Mouse (Mus musculus) heart, adult 2 months (tissue): ENCODE data around the gene Grap. TPM values are rescaled to one million over a fixed set of nuclear protein-coding genes. Genes with fewer than 3 reads are reported as not detected.

ENCODE experiments used
- DNase-seq, 2 experiments: peaks; one replicate each; pipeline ENCODE4 v3.0.0; 2021
- H3K27ac ChIP-seq: fragments of 200-600 bp; 2 replicates; pipeline ENCODE4 v1.8.1; 2022
- H3K27me3 ChIP-seq: fragments of 200-500 bp; 2 replicates; pipeline ENCODE4 v1.6.1; 2012; ENCODE audit warnings: mild to moderate bottlenecking, low read length, inconsistent platforms, mixed read lengths; ENCODE audit not compliant: control insufficient read depth, insufficient read depth
- H3K36me3 ChIP-seq: fragments of 200-500 bp; 2 replicates; pipeline ENCODE4 v1.6.1; 2012; ENCODE audit warnings: low read length, inconsistent platforms; ENCODE audit not compliant: control insufficient read depth, insufficient read depth
- H3K4me1 ChIP-seq: fragments of 200-500 bp; 2 replicates; pipeline ENCODE4 v1.6.1; 2011; ENCODE audit warnings: low read length; ENCODE audit not compliant: control insufficient read depth, insufficient read depth
- H3K4me3 ChIP-seq: fragments of 200-600 bp; 2 replicates; pipeline ENCODE4 v1.8.1; 2022
- H3K79me2 ChIP-seq: fragments of 200-500 bp; replicated peaks from 2 replicates; pipeline ENCODE4 v1.6.1; 2012; ENCODE audit warnings: mild to moderate bottlenecking, inconsistent platforms, low read length, moderate library complexity, mixed read lengths; ENCODE audit not compliant: control insufficient read depth, insufficient read depth
- H3K9ac ChIP-seq: fragments of 200-500 bp; 2 replicates; pipeline ENCODE4 v1.6.1; 2012; ENCODE audit warnings: low read depth, mild to moderate bottlenecking, control low read depth, inconsistent platforms, low read length, mixed read lengths
- CTCF ChIP-seq: fragments of 200-600 bp; IDR thresholded peaks from 2 replicates; pipeline ENCODE4 v1.8.1; 2022; ENCODE audit warnings: antibody characterized with exemption, mild to moderate bottlenecking, moderate library complexity
- EP300 ChIP-seq: fragments of 200-500 bp; IDR thresholded peaks from 2 replicates; pipeline ENCODE4 v1.6.1; 2011; ENCODE audit warnings: low read depth, low read length, control low read depth; ENCODE audit not compliant: insufficient read depth
- POLR2A ChIP-seq: fragments of 200-500 bp; IDR thresholded peaks from 2 replicates; pipeline ENCODE4 v1.6.1; 2011; ENCODE audit warnings: mild to moderate bottlenecking, low read depth, low read length, control low read depth; ENCODE audit not compliant: insufficient read depth
- WGBS: fragments of 180-500 bp; shearing (Covaris S2); methylation state at CpG from one replicate; pipeline ENCODE4 v1.1.7; 2018; 5-methylcytosine and 5-hydroxymethylcytosine counted together
- intact Hi-C: fragments of 180-260 bp; cut with DNase I; formaldehyde crosslinking; loops from one replicate; pipeline ENCODE4 v1.15.1; 2025
- polyA plus RNA-seq: library from polyadenylated mRNA; depleted of rRNA; stranded (reverse); fragments of >200 nt; gene quantifications from 2 replicates; pipeline ENCODE4 v1.2.3, GENCODE M21; 2012
- total RNA-seq, 2 experiments: library from RNA; stranded (reverse); gene quantifications; 2 replicates each; pipeline ENCODE4 v1.2.3; 2021

Gene Grap
- total and polyA plus RNA-seq, 3 experiments, result 10.5 to 11.3 (median 10.6) TPM

DNA sequence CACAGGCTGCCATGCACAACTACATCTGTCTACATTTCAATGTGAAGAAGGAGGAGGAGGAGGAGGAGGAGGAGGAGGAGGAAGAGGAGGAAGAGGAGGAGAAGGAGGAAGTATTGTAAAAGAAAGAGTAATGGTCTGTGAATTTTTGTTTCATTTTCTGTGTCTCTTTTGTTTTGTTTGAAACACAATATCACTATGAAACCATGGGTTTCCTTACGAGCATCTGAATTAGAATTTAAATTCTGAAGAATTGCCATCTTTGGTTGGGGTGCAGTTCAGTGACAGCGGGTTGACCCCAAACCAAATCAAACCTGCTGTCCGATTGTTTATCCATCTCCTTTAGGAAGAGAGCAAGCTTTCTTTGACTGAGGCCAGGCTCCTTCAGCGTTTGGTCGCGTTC, 33.7 kb upstream of the Grap start:
- Histone ChIP-seq H3K4me1 (peaks cover 31% of the 10 kb centered on the region), H3K27ac (peak overlapping the region; percentile 96), H3K79me2 (no peaks in the 10 kb centered on the region), H3K27me3 (no peaks in the 10 kb centered on the region), H3K9ac (peak overlapping the region; percentile 43), H3K4me3 (peak overlapping the region; percentile 37), H3K36me3 (peaks cover 4% of the 10 kb centered on the region; the same call in 1 of the 2 replicates)
- peak; percentile 35; the same call in 1 of the 2 replicates for TF ChIP-seq POLR2A
- TF ChIP-seq CTCF, result no peak
- WGBS, result 9% methylated on average over 6 of the region's 6 CpGs
- no peak for DNase-seq
- intact Hi-C loops, result loop anchor here (1.0 kb wide), 2 partner anchors 40 to 114 kb away; partner anchors contain the start of genes B9d1 and Epn2

DNA sequence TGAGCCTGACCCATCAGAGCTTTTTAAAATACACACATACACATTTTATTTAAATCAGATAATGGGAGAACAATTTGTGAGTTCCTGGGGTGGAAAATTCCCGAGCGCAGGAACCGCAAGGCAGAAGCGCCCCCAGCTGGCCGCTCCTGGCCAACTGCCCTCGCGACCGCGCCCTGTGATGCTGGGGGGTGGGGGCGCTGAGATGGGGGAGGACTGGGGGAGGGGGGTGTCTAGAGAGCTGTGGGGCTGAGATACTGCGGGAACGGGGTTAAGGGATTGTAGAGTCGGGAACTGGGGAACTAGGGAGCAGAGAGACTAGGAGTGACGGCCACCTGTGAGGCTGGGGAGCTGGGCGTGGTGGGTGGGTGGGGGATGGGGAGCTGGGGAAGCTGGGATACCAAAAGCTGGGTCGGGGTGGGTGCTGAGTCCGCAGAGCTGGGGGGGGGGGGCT, 33.2 kb upstream of the Grap start:
- H3K4me1 ChIP-seq, result peaks cover 30% of the 10 kb centered on the region
- 2% methylated on average over 17 of the region's 17 CpGs for WGBS
- H3K27ac ChIP-seq, result peak overlapping the region; percentile 96
- DNase-seq, result peak; percentile 85 to 89
- H3K79me2 ChIP-seq, result no peaks in the 10 kb centered on the region
- H3K36me3 ChIP-seq, result peaks cover 4% of the 10 kb centered on the region; the same call in 1 of the 2 replicates
- intact Hi-C loops, result loop anchor here (1.0 to 10.0 kb wide), 5 partner anchors 41 to 425 kb away; partner anchors contain the start of genes B9d1 and Epn2
- H3K4me3 ChIP-seq, result peak overlapping the region; percentile 52
- TF ChIP-seq POLR2A, result no peak
- TF ChIP-seq CTCF, result peak; percentile 67
- no peaks in the 10 kb centered on the region for H3K27me3 ChIP-seq
- H3K9ac ChIP-seq, result peak overlapping the region; percentile 63

DNA sequence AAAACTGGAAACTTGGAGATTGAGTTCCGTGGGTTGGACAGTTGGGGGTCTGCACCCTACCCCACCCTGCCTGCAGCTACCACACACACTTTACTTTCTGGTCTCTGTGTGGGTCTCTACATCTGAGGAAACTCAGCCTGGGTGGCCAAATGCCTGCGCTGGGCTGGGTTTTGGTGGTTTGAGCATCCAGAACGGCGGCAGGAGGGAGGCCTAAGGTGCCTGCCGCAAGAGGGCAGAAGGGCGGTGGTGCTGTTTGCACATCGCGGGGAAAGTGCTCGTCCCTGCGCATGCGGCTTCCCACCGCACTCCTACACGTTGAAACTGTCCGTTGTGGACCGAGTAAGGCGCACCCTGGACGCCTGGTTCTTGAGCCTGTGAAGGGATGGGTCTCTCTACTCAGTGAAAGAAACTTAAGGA, 32.8 kb upstream of the Grap start:
- Histone ChIP-seq H3K36me3 (peaks cover 4% of the 10 kb centered on the region; the same call in 1 of the 2 replicates), H3K9ac (peak overlapping the region; percentile 63), H3K27ac (peak overlapping the region; percentile 96), H3K79me2 (no peaks in the 10 kb centered on the region), H3K4me3 (peak overlapping the region; percentile 52), H3K27me3 (no peaks in the 10 kb centered on the region), H3K4me1 (peaks cover 27% of the 10 kb centered on the region)
- WGBS, result under 1% methylated on average over 17 of the region's 17 CpGs
- TF ChIP-seq EP300, result peak; percentile 46; the same call in 1 of the 2 replicates
- peak; percentile 80 for TF ChIP-seq POLR2A
- peak; percentile 87 for TF ChIP-seq CTCF
- intact Hi-C loops, result loop anchor here (1.0 to 10.0 kb wide), 3 partner anchors 94 to 425 kb away; no protein-coding TSS in a partner anchor
- peak; percentile 91 to 93 for DNase-seq

DNA sequence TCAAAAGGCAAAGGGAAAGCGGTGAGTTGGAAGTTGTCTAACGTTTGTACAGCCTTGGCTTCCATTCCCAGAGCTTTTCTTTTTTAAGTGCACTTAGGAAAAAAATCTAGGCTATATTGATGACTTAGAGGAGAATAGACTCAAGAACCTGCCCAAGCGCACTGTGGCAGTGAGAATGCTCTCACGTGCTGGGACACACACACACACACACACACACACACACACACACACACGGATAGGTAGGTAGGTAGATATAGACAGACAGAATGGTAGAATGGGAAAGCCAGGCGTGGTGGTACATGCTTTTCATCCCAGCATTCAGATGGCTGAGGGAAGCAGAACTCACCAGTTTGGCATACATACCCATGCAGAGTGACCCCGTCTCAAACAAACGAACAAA, 32.3 kb upstream of the Grap start:
- WGBS, result 62% methylated on average over 8 of the region's 8 CpGs
- Histone ChIP-seq H3K9ac (no peak overlapping the region; the same call in none of the 2 replicates), H3K36me3 (peaks cover 4% of the 10 kb centered on the region; the same call in 1 of the 2 replicates), H3K4me1 (peaks cover 24% of the 10 kb centered on the region), H3K27me3 (no peaks in the 10 kb centered on the region), H3K79me2 (no peaks in the 10 kb centered on the region), H3K4me3 (peak overlapping the region; percentile 52), H3K27ac (peak overlapping the region; percentile 96)
- intact Hi-C loops, result loop anchor here (1.0 to 10.0 kb wide), 3 partner anchors 94 to 426 kb away; no protein-coding TSS in a partner anchor
- DNase-seq, result no peak
- TF ChIP-seq CTCF, result no peak
- no peak for TF ChIP-seq POLR2A
- no peak for TF ChIP-seq EP300

DNA sequence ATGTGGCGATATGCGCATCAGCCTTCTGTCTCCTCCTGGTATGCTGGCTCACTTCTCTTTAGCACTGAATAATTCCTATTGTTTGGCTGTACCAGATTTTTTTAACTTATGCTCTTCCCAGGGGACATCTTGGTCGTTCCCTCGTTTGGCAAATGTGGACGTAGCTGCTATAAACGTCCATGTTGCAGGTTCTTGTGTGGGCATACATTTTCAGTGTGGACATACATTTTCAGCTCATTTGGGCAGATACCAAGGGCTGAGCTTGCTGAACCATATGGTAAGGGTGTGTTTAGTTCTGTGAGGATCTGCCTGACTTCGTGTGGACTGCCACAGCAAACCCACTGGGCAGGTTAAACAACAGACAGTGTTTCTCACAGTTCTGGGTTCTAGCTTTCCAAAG, 27.9 kb upstream of the Grap start:
- intact Hi-C loops, result loop anchor here (10.0 kb wide), 1 partner anchor 430 kb away; no protein-coding TSS in a partner anchor
- DNase-seq, result no peak
- H3K79me2 ChIP-seq, result no peaks in the 10 kb centered on the region
- no peak overlapping the region for H3K9ac ChIP-seq
- peaks cover 2% of the 10 kb centered on the region; the same call in 1 of the 2 replicates for H3K4me1 ChIP-seq
- WGBS, result 62% methylated on average over 7 of the region's 7 CpGs
- no peaks in the 10 kb centered on the region; the same call in 1 of the 2 replicates for H3K27me3 ChIP-seq
- H3K4me3 ChIP-seq, result no peak overlapping the region
- TF ChIP-seq CTCF (no peak), POLR2A (no peak), EP300 (no peak)
- no peaks in the 10 kb centered on the region for H3K36me3 ChIP-seq
- no peak overlapping the region for H3K27ac ChIP-seq

DNA sequence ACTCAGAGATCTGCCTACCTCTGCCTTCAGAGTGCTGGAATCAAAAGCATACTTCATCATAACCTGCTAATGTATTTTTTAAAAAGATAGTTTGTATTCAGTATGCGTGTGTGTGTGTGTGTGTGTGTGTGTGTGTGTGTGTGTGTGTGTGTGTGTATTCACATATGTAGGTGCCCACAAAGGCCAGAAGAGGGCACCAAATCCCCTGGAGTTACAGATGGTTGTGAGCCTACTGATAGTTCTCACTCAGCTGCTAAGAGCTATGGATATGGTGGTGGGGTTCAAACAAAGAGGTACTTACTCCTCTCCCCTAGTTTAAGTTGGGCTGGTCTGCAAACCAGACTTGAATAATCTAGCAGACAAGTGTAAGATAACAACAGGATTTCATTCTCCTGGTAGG, 26.6 kb upstream of the Grap start:
- Histone ChIP-seq H3K27ac (no peak overlapping the region), H3K36me3 (no peaks in the 10 kb centered on the region), H3K79me2 (no peaks in the 10 kb centered on the region), H3K27me3 (no peaks in the 10 kb centered on the region; the same call in 1 of the 2 replicates), H3K4me3 (no peak overlapping the region), H3K4me1 (no peaks in the 10 kb centered on the region), H3K9ac (no peak overlapping the region)
- TF ChIP-seq CTCF, result no peak
- no peak for TF ChIP-seq EP300
- no peak for TF ChIP-seq POLR2A
- WGBS, result 95% methylated on average over 1 of the region's 1 CpGs
- DNase-seq, result no peak
- intact Hi-C loops, result loop anchor here (10.0 kb wide), 1 partner anchor 432 kb away; no protein-coding TSS in a partner anchor
